In the genomic region with DNA sequence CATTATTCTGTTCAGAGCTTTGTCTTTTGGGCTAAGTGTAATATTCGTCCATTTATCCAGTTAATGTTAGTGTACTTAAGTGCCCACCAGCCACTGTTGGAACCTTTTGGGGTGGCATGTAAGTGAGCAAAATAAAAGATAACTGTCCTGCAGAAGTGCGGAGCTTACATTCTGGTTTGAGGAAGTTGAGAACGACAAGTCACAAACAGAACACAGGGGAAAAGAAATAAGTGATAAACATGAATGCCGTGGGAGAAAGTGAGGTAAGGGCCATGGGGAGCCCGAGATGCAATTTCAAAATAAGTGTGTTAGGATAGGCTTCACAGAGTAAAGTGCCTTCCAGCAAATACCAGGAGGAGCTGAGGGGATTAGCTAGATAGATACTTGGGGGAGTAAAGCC, we compare ENCODE assay signal across 8 mouse cellular contexts. TPM values are rescaled to one million over a fixed set of nuclear protein-coding genes. Genes with fewer than 3 reads are reported as not detected.
DNase-seq lines count a peak whose midpoint lies in the region; ATAC-seq and TF ChIP-seq lines count a peak whose summit lies in the region.

No protein-coding gene starts in this region.

- peak overlapping the region; percentile 73 for H3K4me2 ChIP-seq in lung, embryonic 14.5 days
- H3K4me2 ChIP-seq in forebrain, embryonic 12.5 days: peak overlapping the region; percentile 69
- peak overlapping the region; percentile 73 for H3K4me2 ChIP-seq in limb, embryonic 14.5 days (replicated peaks; ENCODE audit: low read depth, low read length, severe bottlenecking)

- no peaks in the 10 kb centered on the region for H3K27me3 ChIP-seq in lung, embryonic 14.5 days (ENCODE audit: insufficient read depth, low read length)
- H3K27me3 ChIP-seq in forebrain, embryonic 12.5 days: no peaks in the 10 kb centered on the region
- no peaks in the 10 kb centered on the region for H3K27me3 ChIP-seq in limb, embryonic 14.5 days (ENCODE audit: control insufficient read depth, insufficient read depth, low read length)
- no peaks in the 10 kb centered on the region for H3K27me3 ChIP-seq in splenic B cell, adult 2 months (ENCODE audit: control insufficient read depth, insufficient read depth, low read length, poor library complexity, severe bottlenecking)

- peaks cover 3% of the 10 kb centered on the region; the same call in 1 of the 2 replicates for H3K4me1 ChIP-seq in lung, embryonic 14.5 days (ENCODE audit: insufficient read depth)
- H3K4me1 ChIP-seq in forebrain, embryonic 12.5 days: peaks cover 12% of the 10 kb centered on the region
- H3K4me1 ChIP-seq in limb, embryonic 14.5 days (ENCODE audit: control insufficient read depth, insufficient read depth, low read length): peaks cover 8% of the 10 kb centered on the region

- peak overlapping the region; percentile 13; the same call in 1 of the 2 replicates for H3K9ac ChIP-seq in lung, embryonic 14.5 days
- H3K9ac ChIP-seq in forebrain, embryonic 12.5 days: peak overlapping the region; percentile 47; the same call in 1 of the 2 replicates
- H3K9ac ChIP-seq in limb, embryonic 14.5 days (ENCODE audit: low read depth, low read length, severe bottlenecking): no peak overlapping the region

- ATAC-seq in lung, embryonic 14.5 days (ENCODE audit: insufficient read depth): no peak
- ATAC-seq in forebrain, embryonic 12.5 days (ENCODE audit: low FRiP score): no peak
- ATAC-seq in limb, embryonic 14.5 days (ENCODE audit: low FRiP score, low read depth): no peak

- no peaks in the 10 kb centered on the region for H3K9me3 ChIP-seq in lung, embryonic 14.5 days (ENCODE audit: low read depth, low read length)
- no peaks in the 10 kb centered on the region for H3K9me3 ChIP-seq in forebrain, embryonic 12.5 days
- H3K9me3 ChIP-seq in limb, embryonic 14.5 days (ENCODE audit: control insufficient read depth, low read length): no peaks in the 10 kb centered on the region

- no peak for TF ChIP-seq CTCF in lung, embryonic 14.5 days (IDR thresholded peaks at IDR 0.05; ENCODE audit: low read depth)

- DNase-seq in lung, embryonic 14.5 days: no peak
- no peak for DNase-seq in lung, postnatal 36 days
- no peak for DNase-seq in limb, embryonic 14.5 days (ENCODE audit: low spot score)
- peak; percentile 8 for DNase-seq in splenic B cell, adult 2 months (ENCODE audit: low read depth, low spot score)
- no peak for DNase-seq in adrenal gland, adult 18-20 months (ENCODE audit: low spot score in 2 of 2)
- DNase-seq in layer of hippocampus, postnatal 10 days (ENCODE audit: low spot score in 2 of 2): no peak
- no peak for DNase-seq in kidney, postnatal 14 days

- peaks cover 26% of the 10 kb centered on the region for H3K36me3 ChIP-seq in lung, embryonic 14.5 days (ENCODE audit: insufficient read depth)
- peaks cover 25% of the 10 kb centered on the region for H3K36me3 ChIP-seq in forebrain, embryonic 12.5 days (replicated peaks)
- H3K36me3 ChIP-seq in limb, embryonic 14.5 days (ENCODE audit: control insufficient read depth, insufficient read depth, low read length): peaks cover 24% of the 10 kb centered on the region
- peaks cover 6% of the 10 kb centered on the region; the same call in 1 of the 2 replicates for H3K36me3 ChIP-seq in splenic B cell, adult 2 months (ENCODE audit: control insufficient read depth, insufficient read depth, low read length, poor library complexity, severe bottlenecking)

- TF ChIP-seq POLR2A in limb, embryonic 14.5 days (IDR thresholded peaks at IDR 0.05; ENCODE audit: borderline replicate concordance, extremely low read depth, insufficient read depth, insufficient read length): no peak

- WGBS in lung, embryonic 14.5 days: 65% methylated on average over 5 of the region's 5 CpGs
- WGBS in forebrain, embryonic 12.5 days: 77% methylated on average over 5 of the region's 5 CpGs
- WGBS in limb, embryonic 14.5 days: 71% methylated on average over 5 of the region's 5 CpGs

- H3K4me3 ChIP-seq in lung, embryonic 14.5 days (ENCODE audit: low read depth, low read length): peak overlapping the region; percentile 60
- peak overlapping the region; percentile 57 for H3K4me3 ChIP-seq in forebrain, embryonic 12.5 days (replicated peaks)
- peak overlapping the region; percentile 61 for H3K4me3 ChIP-seq in limb, embryonic 14.5 days (replicated peaks; ENCODE audit: low read length)

- no peak overlapping the region for H3K27ac ChIP-seq in lung, embryonic 14.5 days (ENCODE audit: low read depth)
- no peak overlapping the region for H3K27ac ChIP-seq in forebrain, embryonic 12.5 days
- no peak overlapping the region for H3K27ac ChIP-seq in limb, embryonic 14.5 days (replicated peaks; ENCODE audit: low read depth, low read length)

RNA-seq across cellular contexts. Expression of gene Cmtr2, which starts 3.0 kb away (rescaled TPM):
- polyA plus RNA-seq in lung, embryonic 14.5 days (2014; fragmentation: Nextera tagmentation; extraction: Ambion mirVana): 8.3 and 8.9 TPM in 2 replicates
- polyA plus RNA-seq in forebrain, embryonic 12.5 days (2016; fragmentation: Nextera tagmentation; extraction: Ambion mirVana): 12.5 and 13.8 TPM in 2 replicates
- 6.8 and 7.2 TPM in 2 replicates for polyA plus RNA-seq in limb, embryonic 14.5 days (2012; rRNA removed)
- polyA plus RNA-seq in limb, embryonic 14.5 days (2014; fragmentation: Nextera tagmentation; extraction: Ambion mirVana): 8.1 and 8.6 TPM in 2 replicates
- 1 to 10 TPM; 7.3 to 8.0 TPM for total RNA-seq in adrenal gland, adult 18-20 months (2021)
- total RNA-seq in layer of hippocampus, postnatal 10 days (2021): 1 to 10 TPM; 6.1 to 6.7 TPM

RNA-seq across cellular contexts. Expression of gene Hydin, which starts 48.3 kb away (rescaled TPM):
- 0.12 and 0.18 TPM in 2 replicates for polyA plus RNA-seq in lung, embryonic 14.5 days (2014; fragmentation: Nextera tagmentation; extraction: Ambion mirVana)
- polyA plus RNA-seq in forebrain, embryonic 12.5 days (2016; fragmentation: Nextera tagmentation; extraction: Ambion mirVana): 0.19 and 0.47 TPM in 2 replicates
- 0.01 and 0.03 TPM in 2 replicates for polyA plus RNA-seq in limb, embryonic 14.5 days (2012; rRNA removed)
- polyA plus RNA-seq in limb, embryonic 14.5 days (2014; fragmentation: Nextera tagmentation; extraction: Ambion mirVana): 0.07 TPM in 1 of 2 replicates, not detected in the other
- under 1 TPM; 0.03 to 0.17 TPM for total RNA-seq in adrenal gland, adult 18-20 months (2021)
- total RNA-seq in layer of hippocampus, postnatal 10 days (2021): 1 to 10 TPM; 1.0 to 1.4 TPM

RNA-seq across cellular contexts. Expression of gene Calb2, which starts 50.5 kb away (rescaled TPM):
- 22.7 and 23.0 TPM in 2 replicates for polyA plus RNA-seq in lung, embryonic 14.5 days (2014; fragmentation: Nextera tagmentation; extraction: Ambion mirVana)
- 31.4 and 42.6 TPM in 2 replicates for polyA plus RNA-seq in forebrain, embryonic 12.5 days (2016; fragmentation: Nextera tagmentation; extraction: Ambion mirVana)
- 1.3 and 2.2 TPM in 2 replicates for polyA plus RNA-seq in limb, embryonic 14.5 days (2012; rRNA removed)
- 4.5 and 5.1 TPM in 2 replicates for polyA plus RNA-seq in limb, embryonic 14.5 days (2014; fragmentation: Nextera tagmentation; extraction: Ambion mirVana)
- 1 to 10 TPM in 1 of 2 experiments, under 1 TPM in 1; 0.36 to 1.2 TPM for total RNA-seq in adrenal gland, adult 18-20 months (2021)
- 100 to 1,000 TPM; 106 to 116 TPM for total RNA-seq in layer of hippocampus, postnatal 10 days (2021)
